Mouse (Mus musculus): ENCODE results near the gene Fxn. TPM values are rescaled to one million over a fixed set of nuclear protein-coding genes. Genes with fewer than 3 reads are reported as not detected.
"Not testable (repeated sequence)": the region's sequence is repeated elsewhere in the genome, so short reads cannot be mapped to it uniquely, and the experiment has no call there.

Fxn gene
- polyA plus RNA-seq, 1 experiment from 2014 or later, result 39.4 TPM

- Histone ChIP-seq H3K4me1 (peaks cover 4% of the 10 kb centered on the region; the same call in 1 of the 2 replicates), H3K9ac (no peak overlapping the region), H3K36me3 (peaks cover 3% of the 10 kb centered on the region; the same call in 1 of the 2 replicates), H3K27me3 (replicated peaks) (no peaks in the 10 kb centered on the region), H3K9me3 (no peaks in the 10 kb centered on the region), H3K4me3 (no peak overlapping the region), H3K27ac (no peak overlapping the region), H3K4me2 (replicated peaks) (no peak overlapping the region)
- 57% methylated on average over 12 of the region's 12 CpGs for WGBS
- ATAC-seq (ENCODE audit: low FRiP score, low read depth), result 0 out of 2 replicates have a peak, but pooled peaks have one; percentile 44
These were observed 20.7 kb downstream of the Fxn start for GRCm38 (mm10) chr19:24259390-24260351.

GRCm38 (mm10) chr19:24258368-24258767, 22.0 kb downstream of the Fxn start:
- H3K27ac ChIP-seq, result no peak overlapping the region
- H3K4me3 ChIP-seq, result no peak overlapping the region
- no peaks in the 10 kb centered on the region for H3K9me3 ChIP-seq
- ATAC-seq (ENCODE audit: low FRiP score, low read depth), result no peak
- no peak overlapping the region for H3K4me2 ChIP-seq (replicated peaks)
- H3K9ac ChIP-seq, result no peak overlapping the region
- H3K4me1 ChIP-seq, result peaks cover 4% of the 10 kb centered on the region; the same call in 1 of the 2 replicates
- H3K36me3 ChIP-seq, result peaks cover 3% of the 10 kb centered on the region; the same call in 1 of the 2 replicates
- WGBS, result 94% methylated on average over 5 of the region's 5 CpGs
- no peaks in the 10 kb centered on the region for H3K27me3 ChIP-seq (replicated peaks)

- Histone ChIP-seq H3K9me3 (no peaks in the 10 kb centered on the region), H3K27ac (no peak overlapping the region), H3K36me3 (peaks cover 3% of the 10 kb centered on the region; the same call in 1 of the 2 replicates), H3K4me2 (replicated peaks) (no peak overlapping the region), H3K9ac (no peak overlapping the region), H3K27me3 (replicated peaks) (no peaks in the 10 kb centered on the region), H3K4me1 (peaks cover 4% of the 10 kb centered on the region; the same call in 1 of the 2 replicates), H3K4me3 (no peak overlapping the region)
- ATAC-seq (ENCODE audit: low FRiP score, low read depth), result no peak
- 95% methylated on average over 6 of the region's 6 CpGs for WGBS
These were observed 22.4 kb downstream of the Fxn start for GRCm38 (mm10) chr19:24257962-24258361.

GRCm38 (mm10) chr19:24253657-24254260, 26.6 kb downstream of the Fxn start:
- no peak for ATAC-seq (ENCODE audit: low FRiP score, low read depth)
- Histone ChIP-seq H3K27me3 (replicated peaks) (no peaks in the 10 kb centered on the region), H3K9me3 (no peaks in the 10 kb centered on the region), H3K36me3 (no peaks in the 10 kb centered on the region), H3K4me1 (0 out of 2 replicates have a peak, but pooled peaks cover 3% of the 10 kb centered on the region), H3K4me2 (replicated peaks) (no peak overlapping the region), H3K9ac (no peak overlapping the region), H3K27ac (no peak overlapping the region), H3K4me3 (no peak overlapping the region)
- 30% methylated on average over 9 of the region's 9 CpGs for WGBS

- 0 out of 2 replicates have a peak, but pooled peaks cover 3% of the 10 kb centered on the region for H3K4me1 ChIP-seq
- no peak overlapping the region for H3K9ac ChIP-seq
- H3K27me3 ChIP-seq (replicated peaks), result no peaks in the 10 kb centered on the region
- H3K36me3 ChIP-seq, result no peaks in the 10 kb centered on the region
- H3K4me2 ChIP-seq (replicated peaks), result peak overlapping the region; percentile 1; the same call in 1 of the 2 replicates
- no peak for ATAC-seq (ENCODE audit: low FRiP score, low read depth)
- no peak overlapping the region for H3K4me3 ChIP-seq
- H3K27ac ChIP-seq, result no peak overlapping the region
- 17% methylated on average over 6 of the region's 6 CpGs for WGBS
- no peaks in the 10 kb centered on the region for H3K9me3 ChIP-seq
These were observed 28.5 kb downstream of the Fxn start for GRCm38 (mm10) chr19:24251869-24252268.

- Histone ChIP-seq H3K9me3 (no peaks in the 10 kb centered on the region), H3K4me1 (peaks cover 5% of the 10 kb centered on the region; the same call in 1 of the 2 replicates), H3K4me3 (no peak overlapping the region), H3K9ac (no peak overlapping the region), H3K27me3 (replicated peaks) (no peaks in the 10 kb centered on the region), H3K4me2 (replicated peaks) (no peak overlapping the region), H3K36me3 (no peaks in the 10 kb centered on the region), H3K27ac (no peak overlapping the region)
- 85% methylated on average over 6 of the region's 6 CpGs for WGBS
- no peak for ATAC-seq (ENCODE audit: low FRiP score, low read depth)
These were observed 37.1 kb downstream of the Fxn start for GRCm38 (mm10) chr19:24243340-24243739.

- Histone ChIP-seq H3K4me1 (peaks cover 5% of the 10 kb centered on the region; the same call in 1 of the 2 replicates), H3K4me3 (no peak overlapping the region), H3K27me3 (replicated peaks) (no peaks in the 10 kb centered on the region), H3K9me3 (no peaks in the 10 kb centered on the region), H3K36me3 (no peaks in the 10 kb centered on the region), H3K4me2 (replicated peaks) (peak overlapping the region; percentile 17), H3K9ac (no peak overlapping the region), H3K27ac (no peak overlapping the region)
- 23% methylated on average over 14 of the region's 14 CpGs for WGBS
- ATAC-seq (ENCODE audit: low FRiP score, low read depth), result peak; percentile 29; the same call in 1 of the 2 replicates
These were observed 38.4 kb downstream of the Fxn start for GRCm38 (mm10) chr19:24241799-24242546.

- 91% methylated on average over 8 of the region's 8 CpGs for WGBS
- no peak overlapping the region for H3K4me2 ChIP-seq (replicated peaks)
- H3K9me3 ChIP-seq, result no peaks in the 10 kb centered on the region
- no peak overlapping the region for H3K9ac ChIP-seq
- H3K4me1 ChIP-seq, result peaks cover 5% of the 10 kb centered on the region; the same call in 1 of the 2 replicates
- H3K27ac ChIP-seq, result no peak overlapping the region
- H3K4me3 ChIP-seq, result no peak overlapping the region
- H3K36me3 ChIP-seq, result no peaks in the 10 kb centered on the region
- no peak for ATAC-seq (ENCODE audit: low FRiP score, low read depth)
- H3K27me3 ChIP-seq (replicated peaks), result no peaks in the 10 kb centered on the region
These were observed 39.1 kb downstream of the Fxn start for GRCm38 (mm10) chr19:24241271-24241670.

GRCm38 (mm10) chr19:24238011-24238410, 42.4 kb downstream of the Fxn start:
- 91% methylated on average over 4 of the region's 4 CpGs for WGBS
- Histone ChIP-seq H3K9me3 (no peaks in the 10 kb centered on the region), H3K27me3 (replicated peaks) (no peaks in the 10 kb centered on the region), H3K36me3 (no peaks in the 10 kb centered on the region), H3K27ac (no peak overlapping the region), H3K4me1 (peaks cover 5% of the 10 kb centered on the region; the same call in 1 of the 2 replicates), H3K9ac (no peak overlapping the region), H3K4me3 (no peak overlapping the region), H3K4me2 (replicated peaks) (no peak overlapping the region)
- ATAC-seq (ENCODE audit: low FRiP score, low read depth), result no peak

GRCm38 (mm10) chr19:24232356-24232755, 48.0 kb downstream of the Fxn start:
- H3K4me2 ChIP-seq (replicated peaks); H3K27ac ChIP-seq; ATAC-seq (ENCODE audit: low FRiP score, low read depth); H3K4me1 ChIP-seq; H3K27me3 ChIP-seq (replicated peaks); H3K9me3 ChIP-seq; H3K36me3 ChIP-seq; H3K4me3 ChIP-seq; H3K9ac ChIP-seq: not testable (repeated sequence)
- WGBS, result 96% methylated on average over 1 of the region's 1 CpGs

GRCm38 (mm10) chr19:24225305-24225696, 55.1 kb downstream of the Fxn start:
- Histone ChIP-seq H3K4me2 (replicated peaks) (peak overlapping the region; percentile 83), H3K27ac (no peak overlapping the region), H3K27me3 (replicated peaks) (peaks cover 28% of the 10 kb centered on the region), H3K4me3 (peak overlapping the region; percentile 44), H3K36me3 (no peaks in the 10 kb centered on the region), H3K9ac (no peak overlapping the region), H3K9me3 (no peaks in the 10 kb centered on the region), H3K4me1 (peaks cover 13% of the 10 kb centered on the region)
- no peak for ATAC-seq (ENCODE audit: low FRiP score, low read depth)
- WGBS, result 2% methylated on average over 17 of the region's 17 CpGs
